Mouse (Mus musculus) heart, embryonic 11.5 days (tissue): ENCODE data around the gene Tff1. TPM values are rescaled to one million over a fixed set of nuclear protein-coding genes. Genes with fewer than 3 reads are reported as not detected.

Experiments used
- ATAC-seq: fragments of 200-750 bp; cut with Nextera tagmentation; replicated peaks from 2 replicates; pipeline ENCODE4 v1.8.0; 2017; ENCODE audit warnings: moderate library complexity; ENCODE audit not compliant: insufficient number of reproducible peaks, low FRiP score, low TSS enrichment
- H3K27ac ChIP-seq: fragments of 300-500 bp; sonication (generic); 2 replicates; pipeline ENCODE4 v1.5.1; 2014; ENCODE audit warnings: mild to moderate bottlenecking, low read depth, low read length
- H3K27me3 ChIP-seq: fragments of 300-500 bp; sonication (generic); 2 replicates; pipeline ENCODE4 v1.6.1; 2014; ENCODE audit warnings: mild to moderate bottlenecking, low read length, mixed read lengths; ENCODE audit not compliant: control insufficient read depth, insufficient read depth
- H3K36me3 ChIP-seq: fragments of 300-500 bp; sonication (generic); 2 replicates; pipeline ENCODE4 v1.6.1; 2014; ENCODE audit warnings: mild to moderate bottlenecking, low read length, moderate library complexity, mixed read lengths; ENCODE audit not compliant: control insufficient read depth, insufficient read depth
- H3K4me1 ChIP-seq: fragments of 300-500 bp; sonication (generic); 2 replicates; pipeline ENCODE4 v1.6.1; 2014; ENCODE audit warnings: low read length; ENCODE audit not compliant: control insufficient read depth, insufficient read depth
- H3K4me2 ChIP-seq: fragments of 300-500 bp; sonication (generic); 2 replicates; pipeline ENCODE4 v1.6.1; 2014; ENCODE audit warnings: mild to moderate bottlenecking, moderate library complexity
- H3K4me3 ChIP-seq: fragments of 300-500 bp; sonication (generic); 2 replicates; pipeline ENCODE4 v1.5.1; 2014; ENCODE audit warnings: low read depth, low read length
- H3K9ac ChIP-seq: fragments of 300-500 bp; sonication (generic); 2 replicates; pipeline ENCODE4 v1.6.1; 2014; ENCODE audit warnings: mild to moderate bottlenecking, low read depth, low read length, moderate library complexity
- H3K9me3 ChIP-seq: fragments of 300-500 bp; sonication (generic); replicated peaks from 2 replicates; pipeline ENCODE4 v1.6.1; 2016; ENCODE audit warnings: low read length; ENCODE audit not compliant: control insufficient read depth
- WGBS: fragments of 180-500 bp; shearing (Covaris S2); extraction: QIAGEN DNeasy Blood & Tissue Kit; methylation state at CpG from one replicate; pipeline ENCODE4 v1.1.7; 2014; ENCODE audit not compliant: insufficient replicate concordance; 5-methylcytosine and 5-hydroxymethylcytosine counted together
- polyA plus RNA-seq: library from polyadenylated mRNA; unstranded; fragments of >200 nt; fragmentation: Nextera tagmentation; extraction: Ambion mirVana; gene quantifications from 2 replicates; pipeline ENCODE4 v1.2.1, GENCODE M21; 2014

Gene Tff1
- polyA plus RNA-seq, 1 experiment from 2014 or later = 0.31 TPM

GRCm38 (mm10) chr17:31131269-31131821, 33.7 kb downstream of the Tff1 start:
- no peak overlapping the region for H3K27ac ChIP-seq

DNA sequence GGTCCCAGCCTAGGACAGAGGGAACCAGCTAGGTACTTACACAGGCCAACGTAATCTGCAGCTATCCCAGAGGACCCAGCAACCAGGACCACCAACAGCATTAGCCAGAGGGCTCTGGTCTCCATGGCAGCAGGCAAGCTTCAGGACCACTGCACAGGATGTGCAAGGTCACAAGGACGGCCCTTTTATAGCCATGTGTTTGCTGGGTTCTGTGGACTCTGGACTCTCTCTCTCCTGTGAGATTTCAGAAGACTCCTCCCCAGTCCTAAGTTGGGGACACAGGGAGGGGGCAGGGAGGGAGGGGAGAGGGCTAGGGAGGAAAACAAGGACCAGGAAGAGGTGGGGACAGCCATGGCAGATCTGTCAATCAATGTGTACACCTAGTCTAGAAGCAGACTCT, 35.6 kb downstream of the Tff1 start, which contains the start of gene Tff3:
Gene Tff3, minus strand, starts transcription at position 195 of the 400 bp plus-strand sequence.
- Histone ChIP-seq H3K9ac (no peak within 1 kb of the TSS), H3K4me1 (no peaks in the 10 kb centered on the region), H3K27me3 (0 out of 2 replicates have a peak, but pooled peaks cover 7% of the 10 kb centered on the region), H3K27ac (no peak within 1 kb of the TSS), H3K36me3 (no peaks in the 10 kb centered on the region), H3K4me3 (no peak within 1 kb of the TSS), H3K4me2 (no peak within 1 kb of the TSS), H3K9me3 (no peaks in the 10 kb centered on the region)
- ATAC-seq = no peak
- WGBS = 26% methylated on average over 2 of the region's 2 CpGs

More at GRCm38 (mm10) chr17:31131269-31131821, 33.7 kb downstream of the Tff1 start:
- no peaks in the 10 kb centered on the region for H3K36me3 ChIP-seq
- H3K4me3 ChIP-seq = no peak overlapping the region
- H3K4me1 ChIP-seq = no peaks in the 10 kb centered on the region
- ATAC-seq = no peak
- no peak overlapping the region for H3K4me2 ChIP-seq
- 78% methylated on average over 10 of the region's 10 CpGs for WGBS
- no peak overlapping the region for H3K9ac ChIP-seq
- H3K27me3 ChIP-seq = 0 out of 2 replicates have a peak, but pooled peaks cover 7% of the 10 kb centered on the region
- no peaks in the 10 kb centered on the region for H3K9me3 ChIP-seq

- Histone ChIP-seq H3K4me2 (no peak overlapping the region), H3K9me3 (no peaks in the 10 kb centered on the region), H3K4me3 (no peak overlapping the region), H3K9ac (no peak overlapping the region), H3K27ac (no peak overlapping the region), H3K27me3 (0 out of 2 replicates have a peak, but pooled peaks cover 7% of the 10 kb centered on the region), H3K36me3 (no peaks in the 10 kb centered on the region), H3K4me1 (no peaks in the 10 kb centered on the region)
- no peak for ATAC-seq
- WGBS = 69% methylated on average over 9 of the region's 9 CpGs
Measured at GRCm38 (mm10) chr17:31128708-31129318, 36.3 kb downstream of the Tff1 start.

GRCm38 (mm10) chr17:31125548-31126266, 39.4 kb downstream of the Tff1 start:
- no peak overlapping the region for H3K27ac ChIP-seq
- 0 out of 2 replicates have a peak, but pooled peaks cover 7% of the 10 kb centered on the region for H3K27me3 ChIP-seq
- no peak for ATAC-seq
- H3K9me3 ChIP-seq = no peaks in the 10 kb centered on the region
- no peaks in the 10 kb centered on the region for H3K4me1 ChIP-seq
- 36% methylated on average over 9 of the region's 9 CpGs for WGBS
- no peaks in the 10 kb centered on the region for H3K36me3 ChIP-seq
- H3K4me3 ChIP-seq = no peak overlapping the region
- no peak overlapping the region for H3K4me2 ChIP-seq
- H3K9ac ChIP-seq = no peak overlapping the region

DNA sequence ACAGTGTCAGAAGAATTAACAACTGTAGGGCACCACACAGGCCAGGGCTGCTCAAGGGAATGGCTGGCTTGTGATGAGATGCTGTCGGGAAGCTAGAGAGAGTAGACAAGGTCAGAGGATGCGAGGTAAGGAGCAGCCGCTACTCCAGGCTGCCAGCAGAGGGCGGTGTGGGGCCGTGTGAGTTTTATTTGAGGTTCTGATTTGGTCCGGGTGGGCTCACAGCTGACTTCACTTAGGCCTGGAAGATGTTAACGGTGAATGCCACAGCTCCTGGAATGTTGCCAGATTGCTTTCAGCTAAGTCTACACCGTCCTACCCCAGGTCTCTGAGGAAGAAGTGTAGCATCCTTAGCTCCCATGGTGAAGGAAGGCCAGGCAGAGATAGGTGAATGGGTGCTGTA, 43.1 kb downstream of the Tff1 start:
- H3K4me2 ChIP-seq = no peak overlapping the region
- H3K36me3 ChIP-seq = no peaks in the 10 kb centered on the region
- no peaks in the 10 kb centered on the region for H3K4me1 ChIP-seq
- no peak for ATAC-seq
- no peak overlapping the region for H3K4me3 ChIP-seq
- H3K9ac ChIP-seq = no peak overlapping the region
- H3K27me3 ChIP-seq = 0 out of 2 replicates have a peak, but pooled peaks cover under 1% of the 10 kb centered on the region
- H3K27ac ChIP-seq = no peak overlapping the region
- WGBS = 10% methylated on average over 8 of the region's 8 CpGs
- H3K9me3 ChIP-seq = no peaks in the 10 kb centered on the region

- Histone ChIP-seq H3K9ac (no peak overlapping the region), H3K4me2 (no peak overlapping the region), H3K9me3 (no peaks in the 10 kb centered on the region), H3K4me3 (no peak overlapping the region), H3K36me3 (no peaks in the 10 kb centered on the region), H3K4me1 (no peaks in the 10 kb centered on the region), H3K27ac (no peak overlapping the region), H3K27me3 (no peaks in the 10 kb centered on the region)
- 2% methylated on average over 7 of the region's 7 CpGs for WGBS
- no peak for ATAC-seq
Measured at GRCm38 (mm10) chr17:31119429-31119828, 45.6 kb downstream of the Tff1 start.

- no peak for ATAC-seq
- WGBS = 83% methylated on average over 5 of the region's 5 CpGs
Measured at GRCm38 (mm10) chr17:31117946-31118345, 47.1 kb downstream of the Tff1 start.

DNA sequence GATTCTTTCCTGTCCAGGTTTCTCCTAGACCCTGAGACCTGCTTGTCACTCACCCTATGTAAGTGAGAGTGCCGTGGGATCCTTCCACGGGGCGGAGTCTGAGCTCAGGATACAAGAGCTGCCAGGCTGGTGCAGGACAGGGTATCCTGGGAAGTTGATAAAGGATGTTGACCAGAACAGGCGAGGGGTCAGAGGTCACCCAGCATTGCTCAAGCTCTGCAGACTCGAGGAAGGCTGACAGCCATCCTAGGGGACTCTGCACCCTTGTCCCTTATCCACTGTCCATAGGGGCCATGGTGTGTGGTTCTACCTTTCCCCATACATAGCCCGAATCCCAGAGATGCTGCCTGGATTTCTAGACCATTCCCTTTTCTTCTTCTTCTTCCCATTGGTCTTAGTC, 49.0 kb downstream of the Tff1 start:
- Histone ChIP-seq H3K27ac (no peak overlapping the region), H3K9ac (no peak overlapping the region), H3K4me2 (no peak overlapping the region), H3K27me3 (no peaks in the 10 kb centered on the region), H3K9me3 (no peaks in the 10 kb centered on the region), H3K4me3 (no peak overlapping the region), H3K36me3 (peaks cover under 1% of the 10 kb centered on the region; the same call in 1 of the 2 replicates), H3K4me1 (no peaks in the 10 kb centered on the region)
- no peak for ATAC-seq
- 45% methylated on average over 6 of the region's 6 CpGs for WGBS

More at GRCm38 (mm10) chr17:31117946-31118345, 47.1 kb downstream of the Tff1 start:
- Histone ChIP-seq H3K27me3 (no peaks in the 10 kb centered on the region), H3K4me3 (no peak overlapping the region), H3K36me3 (no peaks in the 10 kb centered on the region), H3K9me3 (no peaks in the 10 kb centered on the region), H3K4me1 (no peaks in the 10 kb centered on the region), H3K9ac (no peak overlapping the region), H3K4me2 (no peak overlapping the region), H3K27ac (no peak overlapping the region)
